Mouse (Mus musculus): ENCODE measurements around the gene Smim12. TPM values are rescaled to one million over a fixed set of nuclear protein-coding genes. Genes with fewer than 3 reads are reported as not detected.

Smim12 gene
- total and polyA plus RNA-seq, 3 experiments, result 48.3 to 60.1 TPM; not detected in 1

DNA sequence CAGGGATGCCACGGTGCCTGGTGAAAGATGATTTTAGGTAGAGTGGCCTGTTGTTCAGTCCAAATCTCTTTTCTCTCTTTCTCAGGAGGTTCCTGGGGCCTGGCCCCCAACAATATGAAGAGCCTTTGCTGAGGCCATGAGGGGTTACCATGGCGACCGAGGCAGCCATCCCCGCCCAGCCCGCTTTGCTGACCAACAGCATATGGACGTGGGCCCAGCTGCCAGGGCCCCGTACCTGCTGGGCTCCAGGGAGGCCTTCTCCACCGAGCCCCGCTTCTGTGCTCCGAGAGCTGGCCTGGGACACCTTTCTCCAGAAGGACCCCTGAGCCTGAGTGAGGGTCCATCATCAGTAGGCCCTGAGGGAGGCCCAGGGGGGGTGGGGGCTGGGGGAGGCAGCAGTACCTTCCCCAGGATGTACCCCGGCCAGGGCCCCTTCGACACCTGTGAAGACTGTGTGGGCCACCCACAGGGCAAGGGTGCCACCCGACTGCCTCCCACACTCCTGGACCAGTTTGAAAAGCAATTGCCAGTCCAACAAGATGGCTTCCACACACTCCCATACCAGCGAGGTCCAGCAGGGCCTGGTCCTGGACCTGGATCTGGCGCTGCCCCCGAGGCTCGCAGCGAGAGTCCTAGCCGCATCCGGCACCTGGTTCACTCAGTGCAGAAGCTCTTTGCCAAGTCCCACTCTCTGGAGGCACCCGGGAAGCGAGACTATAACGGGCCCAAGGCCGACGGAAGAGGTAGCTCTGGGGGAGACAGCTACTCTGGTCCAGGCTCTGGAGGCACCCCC lies 48.9 kb upstream of the Smim12 start:
- DNase-seq (ENCODE audit: low read depth, low spot score), result no peak
- H3K79me2 ChIP-seq (ENCODE audit: control insufficient read depth, insufficient read depth, low read length, poor library complexity), result no peaks in the 10 kb centered on the region

DNA sequence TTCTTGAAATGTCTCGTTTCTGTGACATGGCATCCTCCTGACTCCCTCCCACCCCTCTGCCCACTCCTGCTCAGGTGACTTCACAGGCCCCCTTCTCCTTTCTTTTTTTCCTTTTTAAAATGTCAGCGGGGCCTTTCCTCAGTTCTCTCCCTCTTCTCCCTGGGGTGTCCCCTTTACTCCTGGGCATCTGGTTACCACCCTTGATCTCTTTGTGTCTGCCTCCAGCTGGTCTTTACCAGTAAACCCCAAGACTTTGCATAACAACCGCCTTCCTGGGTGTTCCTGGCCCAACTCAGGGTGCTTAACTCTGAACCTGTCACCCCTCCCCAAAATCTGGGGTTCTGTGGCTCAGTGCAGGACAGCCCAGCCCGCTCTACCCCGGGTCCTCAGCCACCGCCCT lies 45.0 kb upstream of the Smim12 start:
- Histone ChIP-seq H3K36me3 (ENCODE audit: control insufficient read depth in 1 of 2, insufficient read depth in 2 of 2, low read length in 2 of 2) (no peaks in the 10 kb centered on the region), H3K4me1 (ENCODE audit: control insufficient read depth in 1 of 2, insufficient read depth in 2 of 2, low read length in 2 of 2) (no peaks in the 10 kb centered on the region), H3K79me2 (ENCODE audit: control insufficient read depth, insufficient read depth, low read length, poor library complexity) (no peaks in the 10 kb centered on the region), H3K4me3 (ENCODE audit: control insufficient read depth in 1 of 2, insufficient read depth in 1 of 2, low read depth in 2 of 2, low read length in 2 of 2) (no peak overlapping the region), H3K9me3 (replicated peaks; ENCODE audit: insufficient read depth, low read length) (no peaks in the 10 kb centered on the region), H3K27ac (ENCODE audit: control insufficient read depth, low read depth, low read length) (no peak overlapping the region), H3K9ac (ENCODE audit: control insufficient read depth, low read depth, low read length, poor library complexity, severe bottlenecking) (no peak overlapping the region), H3K27me3 (ENCODE audit: control insufficient read depth in 1 of 2, insufficient read depth in 2 of 2, low read length in 2 of 2) (no peaks in the 10 kb centered on the region)
- no peak for DNase-seq (ENCODE audit: low read depth, low spot score)
- TF ChIP-seq MEF2A (IDR thresholded peaks at IDR 0.05; ENCODE audit: extremely low read depth, insufficient replicate concordance, low read depth, low read length, poor library complexity, severe bottlenecking), result no peak
- TF ChIP-seq KAT2A (conservative IDR thresholded peaks at IDR 0.05; ENCODE audit: low read depth, low read length), result no peak
- TF ChIP-seq NRF1 (IDR thresholded peaks at IDR 0.05; ENCODE audit: insufficient read depth, low read depth, low read length, poor library complexity, severe bottlenecking), result no peak
- no peak for TF ChIP-seq HCFC1 (IDR thresholded peaks at IDR 0.05; ENCODE audit: low read depth, low read length)
- no peak for TF ChIP-seq MYB (IDR thresholded peaks at IDR 0.05; ENCODE audit: low read depth, low read length)
- no peak for TF ChIP-seq MAX (IDR thresholded peaks at IDR 0.05; ENCODE audit: low read length)
- TF ChIP-seq POLR2AphosphoS2 (IDR thresholded peaks at IDR 0.05; ENCODE audit: low read length), result no peak
- no peak for TF ChIP-seq BHLHE40 (IDR thresholded peaks at IDR 0.05; ENCODE audit: borderline replicate concordance, low read depth, low read length)
- no peak for TF ChIP-seq SMC3 (IDR thresholded peaks at IDR 0.05; ENCODE audit: low read depth, low read length)
- TF ChIP-seq NELFE (IDR thresholded peaks at IDR 0.05; ENCODE audit: low read depth, low read length), result no peak
- TF ChIP-seq GABPA (IDR thresholded peaks at IDR 0.05; ENCODE audit: low read depth, low read length), result no peak
- no peak for TF ChIP-seq RCOR1 (IDR thresholded peaks at IDR 0.05; ENCODE audit: low read depth, low read length)
- no peak for TF ChIP-seq TBP (IDR thresholded peaks at IDR 0.05; ENCODE audit: low read depth, low read length)
- TF ChIP-seq ELF1 (IDR thresholded peaks at IDR 0.05; ENCODE audit: low read depth, low read length), result no peak
- no peak for TF ChIP-seq GATA1 (IDR thresholded peaks at IDR 0.05; ENCODE audit: low read depth, low read length)
- TF ChIP-seq TCF12 (IDR thresholded peaks at IDR 0.05; ENCODE audit: low read depth, low read length), result no peak
- no peak for TF ChIP-seq UBTF (IDR thresholded peaks at IDR 0.05; ENCODE audit: borderline replicate concordance, insufficient read depth, low read depth, low read length)
- no peak for TF ChIP-seq USF2 (IDR thresholded peaks at IDR 0.05; ENCODE audit: borderline replicate concordance in 1 of 2, insufficient read depth in 1 of 2, low read depth in 1 of 2, low read length in 2 of 2)

More for the DNA sequence above, 48.9 kb upstream of the Smim12 start:
- Histone ChIP-seq H3K4me3 (ENCODE audit: control insufficient read depth in 1 of 2, insufficient read depth in 1 of 2, low read depth in 2 of 2, low read length in 2 of 2) (no peak overlapping the region), H3K9me3 (replicated peaks; ENCODE audit: insufficient read depth, low read length) (no peaks in the 10 kb centered on the region), H3K9ac (ENCODE audit: control insufficient read depth, low read depth, low read length, poor library complexity, severe bottlenecking) (no peak overlapping the region), H3K27ac (ENCODE audit: control insufficient read depth, low read depth, low read length) (no peak overlapping the region), H3K36me3 (ENCODE audit: control insufficient read depth in 1 of 2, insufficient read depth in 2 of 2, low read length in 2 of 2) (no peaks in the 10 kb centered on the region), H3K27me3 (ENCODE audit: control insufficient read depth in 1 of 2, insufficient read depth in 2 of 2, low read length in 2 of 2) (no peaks in the 10 kb centered on the region), H3K4me1 (ENCODE audit: control insufficient read depth in 1 of 2, insufficient read depth in 2 of 2, low read length in 2 of 2) (no peaks in the 10 kb centered on the region)
- TF ChIP-seq TAL1 (IDR thresholded peaks at IDR 0.05; ENCODE audit: low read length) (no peak), MEF2A (IDR thresholded peaks at IDR 0.05; ENCODE audit: extremely low read depth, insufficient replicate concordance, low read depth, low read length, poor library complexity, severe bottlenecking) (no peak), HCFC1 (IDR thresholded peaks at IDR 0.05; ENCODE audit: low read depth, low read length) (no peak), MAFK (IDR thresholded peaks at IDR 0.05; ENCODE audit: borderline replicate concordance, low read depth, low read length) (no peak), TBP (IDR thresholded peaks at IDR 0.05; ENCODE audit: low read depth, low read length) (no peak), MYC (IDR thresholded peaks at IDR 0.05; ENCODE audit: low read depth, low read length) (no peak), ETS1 (IDR thresholded peaks at IDR 0.05; ENCODE audit: low read depth, low read length) (no peak), MAX (IDR thresholded peaks at IDR 0.05; ENCODE audit: low read length) (no peak), ELF1 (IDR thresholded peaks at IDR 0.05; ENCODE audit: low read depth, low read length) (no peak), BHLHE40 (IDR thresholded peaks at IDR 0.05; ENCODE audit: borderline replicate concordance, low read depth, low read length) (no peak), TCF12 (IDR thresholded peaks at IDR 0.05; ENCODE audit: low read depth, low read length) (no peak), RCOR1 (IDR thresholded peaks at IDR 0.05; ENCODE audit: low read depth, low read length) (no peak), RAD21 (IDR thresholded peaks at IDR 0.05; ENCODE audit: low read depth, low read length) (no peak), ZMIZ1 (IDR thresholded peaks at IDR 0.05; ENCODE audit: low read depth, low read length) (no peak), SMC3 (IDR thresholded peaks at IDR 0.05; ENCODE audit: low read depth, low read length) (no peak)
